Mouse (Mus musculus): ENCODE measurements around the gene Dennd4a. TPM values are rescaled to one million over a fixed set of nuclear protein-coding genes. Genes with fewer than 3 reads are reported as not detected.

Dennd4a gene
- polyA plus RNA-seq (2021; fragmentation: Nextera tagmentation): 7.1 and 8.2 TPM in 2 replicates
- long read RNA-seq, experiment 1, full-length matches to known transcripts: 4 of 38 reads
- long read RNA-seq, experiment 1, partial matches to known transcripts: 28 of 38 reads
- long read RNA-seq, experiment 1, other reads (novel, unspliced or antisense): 6 of 38 reads
- long read RNA-seq, experiment 2, partial matches to known transcripts: 5 of 12 reads
- long read RNA-seq, experiment 2, other reads (novel, unspliced or antisense): 7 of 12 reads

DNA sequence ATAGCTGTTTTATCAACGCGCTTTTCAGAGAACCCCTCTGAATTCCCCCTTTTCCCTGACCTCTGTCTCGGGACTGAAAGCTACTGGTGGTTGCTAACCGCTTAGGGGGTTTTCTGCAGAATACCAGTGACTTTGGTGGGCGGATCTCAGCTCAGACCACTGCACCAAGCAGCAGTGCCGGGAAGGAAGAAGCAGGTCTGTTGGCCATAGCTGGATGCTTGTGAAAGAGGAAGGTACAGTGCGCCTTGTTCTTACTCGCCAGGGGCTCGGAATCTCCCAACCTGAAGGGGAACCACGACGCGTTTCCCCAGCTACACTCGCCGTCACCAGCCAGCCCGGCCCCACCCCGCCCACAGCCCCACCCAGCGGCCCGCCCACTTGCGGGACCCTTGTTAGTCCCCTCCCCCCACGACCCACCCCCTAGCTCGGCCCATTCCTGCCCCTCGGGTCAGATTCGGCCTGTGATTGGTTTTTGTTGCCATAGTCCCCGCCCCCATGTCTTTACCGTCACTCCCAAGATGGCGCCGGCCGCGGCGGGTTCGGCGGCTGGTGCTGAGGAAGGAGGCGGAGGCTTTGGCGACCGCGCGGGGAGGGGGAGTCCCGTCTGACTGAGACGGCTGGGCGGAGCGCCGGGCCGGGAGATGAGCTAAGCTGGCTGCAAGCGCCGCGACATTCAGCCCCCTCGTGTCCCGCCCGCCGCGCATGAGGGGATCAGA, at the start of gene Dennd4a:
Gene Dennd4a (plus strand): TSS at position 519 of the 716 bp plus-strand sequence.

DNA sequence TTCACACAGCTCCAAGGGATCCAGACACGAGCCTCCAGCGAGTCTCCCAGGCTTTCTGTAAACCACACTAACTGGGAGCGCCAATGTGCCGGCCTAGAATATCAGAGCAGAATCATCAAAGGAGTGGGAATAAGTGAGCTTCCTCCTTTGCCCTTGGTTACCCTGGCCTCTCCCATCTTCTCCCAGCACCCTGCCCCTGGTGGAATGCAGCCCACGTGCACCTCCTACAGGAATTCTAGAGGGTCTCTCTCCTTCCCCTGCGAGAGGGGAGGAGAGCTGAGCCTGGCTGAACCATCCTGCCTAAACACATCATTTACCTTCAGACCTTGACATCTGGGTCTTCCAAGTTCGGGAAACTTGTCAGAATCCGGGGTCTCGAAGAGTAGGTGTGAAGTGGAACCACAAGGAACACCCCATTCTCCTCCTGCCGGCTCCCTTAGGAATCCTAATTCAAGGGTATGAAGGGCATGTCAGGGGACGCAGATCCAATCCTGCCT, 140.1 kb downstream of the Dennd4a start, which contains the start of gene Slc24a1:
Gene Slc24a1 (minus strand): TSS at position 447 of the 497 bp plus-strand sequence.

DNA sequence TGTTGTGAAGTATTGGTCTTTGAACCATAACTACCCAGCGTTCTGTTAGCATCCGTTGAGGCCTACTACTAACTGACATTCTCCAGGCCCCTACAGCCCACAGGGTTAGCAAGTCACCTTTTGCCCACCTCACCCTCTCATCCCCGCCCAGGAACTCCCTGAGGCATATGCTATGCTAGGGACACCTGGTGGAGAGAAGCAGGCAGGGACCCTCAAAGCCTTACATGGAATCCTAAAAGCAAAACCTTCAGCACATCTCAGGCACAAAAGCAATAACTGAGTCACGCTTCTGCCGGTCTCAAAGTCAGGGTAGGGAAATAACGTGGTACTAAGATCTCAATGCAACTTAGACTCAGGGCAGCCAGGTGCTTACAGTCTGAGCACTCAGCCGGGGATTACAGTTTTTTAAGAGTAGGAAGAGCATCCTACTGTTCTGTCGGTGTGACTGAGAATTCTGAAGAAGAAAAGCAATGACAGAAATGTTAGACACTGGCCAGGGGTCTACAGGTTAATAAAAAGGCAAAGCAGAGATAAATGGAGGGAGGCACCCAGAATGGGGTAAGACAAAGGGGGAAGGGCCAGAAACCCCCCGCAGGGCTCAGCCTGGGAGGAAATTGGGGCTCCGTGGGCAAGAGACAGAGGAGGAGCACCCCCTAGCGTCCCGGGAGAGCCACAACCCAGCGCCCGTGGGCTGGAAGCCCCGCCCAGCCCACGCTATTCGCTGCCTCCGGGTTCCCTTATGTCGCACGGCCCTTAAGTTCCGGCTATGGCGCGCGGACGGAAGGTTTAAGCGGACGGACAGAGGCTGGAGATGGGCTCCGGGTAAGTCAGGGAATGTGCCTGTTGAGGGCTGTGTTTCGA, 149.2 kb downstream of the Dennd4a start, which contains the start of gene Ints14:
Gene Ints14 (plus strand): TSS at position 789 of the 861 bp plus-strand sequence.

Other genes with a start within 250 kb of the Dennd4a start
- 309 and 368 TPM in 2 replicates for gene Rab11a, start 73.6 kb upstream of the Dennd4a start, polyA plus RNA-seq (2021; fragmentation: Nextera tagmentation)
- gene Slc24a1, start 140.3 kb downstream of the Dennd4a start, polyA plus RNA-seq (2021; fragmentation: Nextera tagmentation): not detected in 2 replicates
- 9.9 and 12.2 TPM in 2 replicates for gene Ints14, start 149.6 kb downstream of the Dennd4a start, polyA plus RNA-seq (2021; fragmentation: Nextera tagmentation)
- 93.9 and 95.3 TPM in 2 replicates for gene Hacd3, start 210.4 kb downstream of the Dennd4a start, polyA plus RNA-seq (2021; fragmentation: Nextera tagmentation)
- 21.3 and 40.0 TPM in 2 replicates for gene Dpp8, start 221.1 kb downstream of the Dennd4a start, polyA plus RNA-seq (2021; fragmentation: Nextera tagmentation)